Mouse (Mus musculus) kidney, adult 2 months (tissue): ENCODE results near the gene Ap2a2. TPM values are rescaled to one million over a fixed set of nuclear protein-coding genes. Genes with fewer than 3 reads are reported as not detected.
A peak's percentile ranks its signal among the peaks of the same experiment; 100 is the strongest.

ENCODE experiments used
- DNase-seq: peaks from one replicate; pipeline ENCODE4 v3.0.0; 2021
- H3K27ac ChIP-seq: fragments of 200-500 bp; 2 replicates; pipeline ENCODE4 v1.5.1; 2012; ENCODE audit warnings: low read depth, low read length, control low read depth, inconsistent platforms; ENCODE audit not compliant: insufficient read depth
- H3K27me3 ChIP-seq: fragments of 200-500 bp; replicated peaks from 2 replicates; pipeline ENCODE4 v1.6.1; 2012; ENCODE audit warnings: mild to moderate bottlenecking, moderate library complexity, low read length, inconsistent platforms; ENCODE audit not compliant: control insufficient read depth, insufficient read depth
- H3K36me3 ChIP-seq: fragments of 200-500 bp; 2 replicates; pipeline ENCODE4 v1.6.1; 2012; ENCODE audit warnings: mild to moderate bottlenecking, moderate library complexity, low read length, inconsistent platforms; ENCODE audit not compliant: control insufficient read depth, insufficient read depth
- H3K4me1 ChIP-seq: fragments of 200-500 bp; 2 replicates; pipeline ENCODE4 v1.6.1; 2011; ENCODE audit warnings: low read length; ENCODE audit not compliant: control insufficient read depth, insufficient read depth
- H3K4me3 ChIP-seq: fragments of 200-500 bp; 2 replicates; pipeline ENCODE4 v1.5.1; 2011; ENCODE audit warnings: mild to moderate bottlenecking, low read depth, low read length, control low read depth; ENCODE audit not compliant: insufficient read depth
- CTCF ChIP-seq: fragments of 200-500 bp; conservative IDR thresholded peaks from 2 replicates; pipeline ENCODE4 v1.5.1; 2011; ENCODE audit warnings: low read depth, mild to moderate bottlenecking, control low read depth, low read length, moderate library complexity, mixed read lengths; ENCODE audit not compliant: insufficient read depth, insufficient read length
- POLR2A ChIP-seq: fragments of 200-500 bp; IDR thresholded peaks from one replicate; pipeline ENCODE4 v1.6.1; 2011; ENCODE audit warnings: low read depth, low read length, control low read depth
- WGBS: fragments of 180-500 bp; shearing (Covaris S2); methylation state at CpG from one replicate; pipeline ENCODE4 v1.1.7; 2018; 5-methylcytosine and 5-hydroxymethylcytosine counted together
- polyA plus RNA-seq: library from polyadenylated mRNA; depleted of rRNA; stranded (reverse); fragments of >200 nt; gene quantifications from 2 replicates; pipeline ENCODE4 v1.2.3, GENCODE M21; 2012

Gene Ap2a2
- polyA plus RNA-seq, 1 experiment, result 94.8 TPM

DNA sequence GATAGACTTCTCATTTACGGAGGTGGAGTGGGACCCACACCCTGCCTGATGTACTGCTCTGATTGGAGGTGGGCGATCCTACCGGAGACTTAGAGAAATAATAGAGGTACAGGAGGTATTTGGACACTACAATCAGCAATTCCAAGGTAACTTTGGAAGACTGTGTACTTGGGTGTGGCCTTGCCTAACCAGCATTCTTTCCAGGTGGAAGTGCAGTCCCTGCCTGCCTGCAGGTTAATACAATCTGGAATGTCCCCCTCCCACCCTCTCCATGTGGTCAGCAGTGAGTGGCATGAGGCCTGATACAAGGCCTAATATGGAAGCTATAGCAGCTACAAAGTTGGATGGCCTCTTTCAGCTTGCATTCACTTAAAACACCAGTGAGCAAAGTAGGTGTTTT lies 7.9 kb downstream of the Ap2a2 start:
- H3K4me1 ChIP-seq, result peaks cover 24% of the 10 kb centered on the region
- H3K27ac ChIP-seq, result no peak overlapping the region
- DNase-seq, result no peak
- no peaks in the 10 kb centered on the region for H3K36me3 ChIP-seq
- no peak overlapping the region for H3K4me3 ChIP-seq
- 75% methylated on average over 3 of the region's 3 CpGs for WGBS
- no peak for TF ChIP-seq CTCF
- TF ChIP-seq POLR2A, result no peak
- no peaks in the 10 kb centered on the region for H3K27me3 ChIP-seq

DNA sequence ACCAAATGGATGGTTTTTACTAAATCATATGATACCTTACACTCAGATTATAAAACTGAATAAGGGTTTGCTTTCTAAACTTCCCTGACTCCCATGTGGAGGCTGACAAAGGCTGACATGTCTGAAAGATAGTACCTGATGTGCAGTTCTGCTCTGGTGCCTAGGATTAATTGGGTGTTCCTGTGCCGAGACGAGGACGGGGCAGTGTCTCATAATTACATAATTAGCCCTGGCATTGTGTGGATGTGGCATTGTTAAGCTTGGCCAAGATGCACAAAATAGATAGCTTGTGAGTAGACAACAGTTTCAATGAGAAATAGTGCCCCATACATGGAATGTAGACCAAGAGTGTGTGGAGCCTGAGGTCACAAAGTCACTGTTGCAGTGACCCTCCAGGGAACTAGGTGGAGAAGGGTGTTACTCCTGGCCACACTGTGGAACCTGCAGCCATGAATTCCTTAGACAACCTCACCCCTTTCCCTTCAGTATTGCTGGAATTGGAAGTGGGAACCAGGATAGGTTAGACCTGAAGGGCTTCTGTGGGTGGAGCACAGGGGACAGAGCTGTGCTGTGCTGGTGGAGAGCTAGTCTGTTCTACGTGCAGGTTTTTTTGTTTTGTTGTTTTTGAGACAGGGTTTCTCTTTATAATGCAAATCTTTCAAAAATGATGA lies 8.8 kb downstream of the Ap2a2 start:
- WGBS, result 38% methylated on average over 4 of the region's 4 CpGs
- Histone ChIP-seq H3K27me3 (no peaks in the 10 kb centered on the region), H3K4me1 (peaks cover 24% of the 10 kb centered on the region), H3K4me3 (no peak overlapping the region), H3K36me3 (no peaks in the 10 kb centered on the region), H3K27ac (no peak overlapping the region)
- peak; percentile 52 for DNase-seq
- TF ChIP-seq POLR2A (no peak), CTCF (no peak)

DNA sequence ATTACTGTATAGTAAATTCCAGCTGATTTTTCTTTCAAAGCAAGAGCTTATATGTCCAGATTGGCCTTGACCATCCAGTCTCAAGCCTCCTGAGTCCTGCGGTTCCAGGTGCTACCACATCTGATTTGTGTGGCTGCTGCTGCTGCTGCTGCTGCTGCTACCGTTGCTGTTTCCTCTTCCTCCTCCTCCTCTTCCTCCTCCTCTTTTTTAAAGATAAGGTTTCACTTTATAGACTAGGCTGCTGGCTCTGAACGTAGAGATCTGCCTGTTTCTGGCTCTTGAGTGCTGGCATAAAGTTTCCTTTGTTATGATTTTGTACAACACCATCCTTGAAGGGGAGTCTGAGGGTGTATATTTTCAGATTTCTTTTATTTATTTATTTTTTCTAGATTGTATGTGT lies 12.1 kb downstream of the Ap2a2 start:
- peaks cover 20% of the 10 kb centered on the region for H3K4me1 ChIP-seq
- WGBS, result 36% methylated on average over 3 of the region's 3 CpGs
- TF ChIP-seq POLR2A, result no peak
- no peak for TF ChIP-seq CTCF

DNA sequence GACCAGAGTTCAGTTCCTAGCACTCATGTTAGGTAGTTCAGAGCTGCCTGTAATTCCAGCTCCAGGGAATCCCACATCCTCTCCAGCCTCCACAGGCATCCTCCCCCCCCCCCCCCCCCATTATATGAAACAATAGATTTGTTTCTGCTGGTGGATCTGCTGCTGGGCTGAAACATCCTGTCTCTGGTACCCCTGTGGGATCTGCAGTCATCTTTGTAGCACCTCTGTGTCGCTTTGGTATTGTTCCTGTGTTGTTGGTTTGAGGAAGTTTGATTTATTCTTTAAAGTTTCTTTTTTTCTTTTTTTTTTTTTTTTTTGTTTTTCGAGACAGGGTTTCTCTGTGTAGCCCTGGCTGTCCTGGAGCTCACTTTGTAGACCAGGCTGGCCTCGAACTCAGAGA lies 13.5 kb downstream of the Ap2a2 start:
- no peaks in the 10 kb centered on the region for H3K36me3 ChIP-seq
- WGBS, result 73% methylated on average over 3 of the region's 3 CpGs
- H3K27ac ChIP-seq, result no peak overlapping the region
- H3K4me3 ChIP-seq, result no peak overlapping the region
- TF ChIP-seq POLR2A (no peak), CTCF (no peak)
- H3K27me3 ChIP-seq, result no peaks in the 10 kb centered on the region
- H3K4me1 ChIP-seq, result peaks cover 21% of the 10 kb centered on the region
- DNase-seq, result no peak

More for the DNA sequence above, 12.1 kb downstream of the Ap2a2 start:
- Histone ChIP-seq H3K36me3 (no peaks in the 10 kb centered on the region), H3K4me3 (no peak overlapping the region), H3K27ac (no peak overlapping the region), H3K27me3 (no peaks in the 10 kb centered on the region)
- DNase-seq, result no peak

DNA sequence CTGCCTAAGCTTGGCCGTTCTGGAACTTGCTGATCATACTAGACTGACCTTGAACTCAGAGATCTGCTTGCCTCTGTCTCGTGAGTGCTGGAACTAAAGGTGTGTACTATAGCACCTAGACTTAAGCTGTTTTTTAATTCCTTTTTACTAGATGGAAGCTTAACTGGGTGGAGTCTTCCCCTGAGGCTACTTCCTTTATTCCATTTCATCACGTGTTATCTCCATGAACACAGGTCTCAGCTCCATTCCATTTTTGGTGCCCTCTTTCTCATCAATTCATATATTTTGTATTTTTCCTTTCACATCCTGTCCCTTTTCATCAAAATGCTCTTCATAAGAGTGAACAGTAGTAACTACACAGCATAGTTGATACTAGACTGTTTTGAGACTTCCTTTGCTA lies 15.8 kb downstream of the Ap2a2 start:
- Histone ChIP-seq H3K36me3 (no peaks in the 10 kb centered on the region), H3K4me1 (peaks cover 29% of the 10 kb centered on the region), H3K27me3 (no peaks in the 10 kb centered on the region), H3K27ac (peak overlapping the region; percentile 16; the same call in 1 of the 2 replicates), H3K4me3 (no peak overlapping the region)
- no peak for DNase-seq
- 46% methylated on average over 3 of the region's 3 CpGs for WGBS
- TF ChIP-seq CTCF (no peak), POLR2A (no peak)

DNA sequence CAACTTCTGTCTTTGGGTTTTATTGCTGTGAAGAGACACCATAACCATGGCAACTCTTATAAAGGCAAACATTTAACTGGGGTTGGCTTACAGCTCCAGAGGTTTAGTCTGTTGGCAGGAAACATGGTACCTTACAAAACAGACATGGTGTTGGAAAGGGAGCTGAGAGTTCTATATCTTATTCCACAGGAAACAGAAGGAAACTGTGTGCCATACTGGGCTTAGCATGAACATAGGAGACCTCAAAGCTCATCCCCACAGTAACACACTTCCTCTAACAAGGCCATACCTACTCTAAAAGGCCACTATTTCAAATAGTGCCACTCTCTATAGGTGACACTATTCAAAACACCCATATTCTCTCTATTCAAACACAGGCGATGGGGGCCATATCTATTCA lies 16.5 kb downstream of the Ap2a2 start:
- DNase-seq, result no peak
- H3K27ac ChIP-seq, result no peak overlapping the region
- H3K36me3 ChIP-seq, result no peaks in the 10 kb centered on the region
- H3K27me3 ChIP-seq, result no peaks in the 10 kb centered on the region
- no peak for TF ChIP-seq POLR2A
- no peak for TF ChIP-seq CTCF
- no peak overlapping the region for H3K4me3 ChIP-seq
- 100% methylated on average over 1 of the region's 1 CpGs for WGBS
- H3K4me1 ChIP-seq, result peaks cover 31% of the 10 kb centered on the region

DNA sequence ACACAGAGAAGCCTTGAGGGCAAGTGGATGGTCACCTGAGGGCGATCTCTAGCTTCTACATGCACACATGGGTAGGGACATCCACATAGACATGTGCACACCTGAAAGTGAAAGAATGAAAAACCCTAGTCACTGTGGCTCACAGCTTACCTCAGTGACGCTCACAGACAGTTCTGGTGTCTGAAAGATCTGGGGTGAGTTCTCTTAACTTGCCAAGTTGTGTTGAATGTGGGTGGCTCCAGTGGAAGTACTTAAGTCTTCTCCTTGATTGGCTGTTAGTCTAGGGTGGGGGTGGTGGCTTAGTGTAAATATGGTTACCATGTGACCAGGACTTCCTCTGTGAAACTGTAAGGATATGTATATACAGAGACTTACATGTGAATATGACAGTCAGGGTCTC lies 17.0 kb downstream of the Ap2a2 start:
- Histone ChIP-seq H3K27me3 (no peaks in the 10 kb centered on the region), H3K36me3 (no peaks in the 10 kb centered on the region), H3K4me3 (no peak overlapping the region), H3K27ac (no peak overlapping the region), H3K4me1 (peaks cover 30% of the 10 kb centered on the region)
- WGBS, result 89% methylated on average over 2 of the region's 2 CpGs
- no peak for TF ChIP-seq POLR2A
- no peak for TF ChIP-seq CTCF
- no peak for DNase-seq
